ENCODE assay signal across 20 mouse cellular contexts in genomic region chr17:85271466-85272175, GRCm38 (mm10).
A peak's percentile ranks its signal among the peaks of the same experiment; 100 is the strongest.
DNase-seq lines count a peak whose midpoint lies in the region; ATAC-seq lines count a peak whose summit lies in the region.
"Had no signal": no experiment of that assay in that cellular context is flagged by ENCODE, and none has a peak within 500 bp of the region (broad histone marks: within the 10 kb centered on the region; RNA-seq: fewer than 3 reads in every experiment).

No protein-coding gene starts in this region.

- H3K9me3 ChIP-seq in hindbrain, embryonic 15.5 days, result no peaks in the 10 kb centered on the region
- no peaks in the 10 kb centered on the region for H3K9me3 ChIP-seq in midbrain, embryonic 14.5 days (ENCODE audit: control insufficient read depth, low read length)
- H3K9me3 ChIP-seq: limb, embryonic 12.5 days; liver, embryonic 12.5 days had no signal

- intact Hi-C loops in heart, postnatal 25 days (cut with DNase I), result no loop called here

- DNase-seq in heart, adult 11 months, result peak; percentile 67
- DNase-seq in heart, postnatal 25 days (ENCODE audit: low spot score), result no peak
- DNase-seq in midbrain, embryonic 14.5 days, result peak; percentile 67
- no peak for DNase-seq in adrenal gland, adult 18-20 months (ENCODE audit: low spot score in 2 of 2)
- DNase-seq in lung, postnatal 4 days, result no peak
- DNase-seq in cerebellum, adult 8-10 months, result no peak
- DNase-seq: adrenal gland, postnatal 14 days; cerebellum, adult 2 months; heart, postnatal 10 days; kidney, postnatal 4 days; lung, embryonic 14.5 days; thymus, postnatal 25 days had no signal

- H3K9ac ChIP-seq in hindbrain, embryonic 15.5 days, result no peak overlapping the region
- H3K9ac ChIP-seq in midbrain, embryonic 14.5 days (replicated peaks; ENCODE audit: low read length), result no peak overlapping the region
- H3K9ac ChIP-seq: limb, embryonic 12.5 days; liver, embryonic 12.5 days; lung, embryonic 14.5 days had no signal

- peak overlapping the region; percentile 22 for H3K4me2 ChIP-seq in hindbrain, embryonic 15.5 days
- peak overlapping the region; percentile 35 for H3K4me2 ChIP-seq in midbrain, embryonic 14.5 days (ENCODE audit: low read length)
- H3K4me2 ChIP-seq: heart, embryonic 11.5 days; limb, embryonic 12.5 days; liver, embryonic 12.5 days; lung, embryonic 14.5 days had no signal

- H3K27ac ChIP-seq in hindbrain, embryonic 15.5 days (replicated peaks), result no peak overlapping the region
- no peak overlapping the region for H3K27ac ChIP-seq in midbrain, embryonic 14.5 days (replicated peaks; ENCODE audit: low read depth, low read length)
- H3K27ac ChIP-seq: limb, embryonic 12.5 days; liver, embryonic 12.5 days; macrophage had no signal

- H3K36me3 ChIP-seq in hindbrain, embryonic 15.5 days, result no peaks in the 10 kb centered on the region
- no peaks in the 10 kb centered on the region for H3K36me3 ChIP-seq in midbrain, embryonic 14.5 days (ENCODE audit: control insufficient read depth, insufficient read depth, low read length)
- H3K36me3 ChIP-seq: limb, embryonic 12.5 days; liver, embryonic 12.5 days had no signal

- ATAC-seq in hindbrain, embryonic 15.5 days (ENCODE audit: low FRiP score, low read depth), result no peak
- no peak; the same call in 1 of the 2 replicates for ATAC-seq in midbrain, embryonic 14.5 days (ENCODE audit: low FRiP score, low TSS enrichment)
- ATAC-seq in erythroid progenitor cell, adult 5-6 weeks (replicated peaks; ENCODE audit: low FRiP score, poor library complexity, severe bottlenecking), result no peak
- ATAC-seq: forebrain, embryonic 16.5 days; inflammation-experienced regulatory T-cells, adult 6 months; liver, embryonic 12.5 days had no signal

- no peak overlapping the region for H3K4me3 ChIP-seq in hindbrain, embryonic 15.5 days
- no peak overlapping the region for H3K4me3 ChIP-seq in midbrain, embryonic 14.5 days (replicated peaks; ENCODE audit: low read depth, low read length)
- H3K4me3 ChIP-seq: limb, embryonic 12.5 days; liver, embryonic 12.5 days had no signal

- WGBS in hindbrain, embryonic 15.5 days, result 43% methylated on average over 20 of the region's 20 CpGs
- 16% methylated on average over 20 of the region's 20 CpGs for WGBS in midbrain, embryonic 14.5 days

- 0 out of 2 replicates have a peak, but pooled peaks cover under 1% of the 10 kb centered on the region for H3K27me3 ChIP-seq in hindbrain, embryonic 15.5 days
- H3K27me3 ChIP-seq in midbrain, embryonic 14.5 days (ENCODE audit: control insufficient read depth, insufficient read depth, low read length), result no peaks in the 10 kb centered on the region; the same call in 1 of the 2 replicates
- H3K27me3 ChIP-seq: limb, embryonic 12.5 days; liver, embryonic 12.5 days had no signal

- peaks cover 11% of the 10 kb centered on the region for H3K4me1 ChIP-seq in hindbrain, embryonic 15.5 days (replicated peaks)
- peaks cover 9% of the 10 kb centered on the region for H3K4me1 ChIP-seq in midbrain, embryonic 14.5 days (ENCODE audit: control insufficient read depth, insufficient read depth, low read length)
- H3K4me1 ChIP-seq: limb, embryonic 12.5 days; liver, embryonic 12.5 days had no signal

Comparison
In these comparisons a context has a peak if more than half of its experiments do, and no peak if none do; other contexts are left out.
1. DNase-seq: peak in heart, adult 11 months (single experiment) and midbrain, embryonic 14.5 days (single experiment); none in heart, postnatal 25 days (single experiment), adrenal gland, adult 18-20 months (0 of 2), lung, postnatal 4 days (0 of 2) and cerebellum, adult 8-10 months (single experiment).